Mouse (Mus musculus): ENCODE data around the gene Kcns3. TPM values are rescaled to one million over a fixed set of nuclear protein-coding genes. Genes with fewer than 3 reads are reported as not detected.
A peak's percentile ranks its signal among the peaks of the same experiment; 100 is the strongest.

Gene Kcns3
- polyA plus RNA-seq, 1 experiment from 2014 or later = 6.1 TPM

DNA sequence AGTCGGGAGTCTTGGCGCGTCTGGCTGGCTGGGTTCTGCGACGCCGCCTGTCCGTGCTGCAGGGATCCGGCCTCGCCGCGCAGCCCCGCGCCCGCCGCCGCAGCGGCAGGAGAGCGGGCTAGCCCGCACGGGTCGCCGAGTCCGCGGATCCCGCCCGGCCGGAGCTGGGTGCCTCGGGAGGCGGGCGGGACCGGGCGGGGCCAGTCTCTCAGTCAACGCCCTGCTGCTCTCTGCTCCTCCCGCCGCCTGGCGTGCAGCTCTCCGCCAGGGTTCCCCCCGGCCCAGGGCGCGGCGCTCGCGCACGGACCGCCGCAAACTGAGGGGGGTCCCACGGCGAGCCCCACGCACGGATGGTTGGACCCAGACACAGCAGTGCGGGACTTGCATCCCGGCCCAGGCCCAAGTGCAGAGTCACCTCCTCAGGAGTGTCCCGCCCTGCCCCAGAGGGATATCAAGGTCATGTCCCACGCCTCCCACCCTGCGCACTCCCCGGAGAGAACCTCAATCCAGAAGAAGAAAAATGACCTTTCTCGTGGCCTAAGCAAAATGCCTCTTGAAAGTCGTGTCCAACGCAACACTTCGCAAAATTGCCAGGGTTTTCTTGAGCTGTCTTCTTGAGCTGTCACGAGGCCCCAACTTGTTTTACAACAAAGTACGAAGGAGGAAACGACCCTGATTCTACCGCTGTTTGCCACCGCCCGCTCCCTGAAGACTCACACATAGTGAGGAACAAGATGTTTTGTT, 492 bp downstream of the Kcns3 start:
- WGBS = 2% methylated on average over 33 of the region's 66 CpGs
- H3K27ac ChIP-seq (replicated peaks) = peak overlapping the region; percentile 78
- peak; percentile 46; the same call in 1 of the 2 replicates for TF ChIP-seq CTCF (IDR thresholded peaks at IDR 0.05; ENCODE audit: low read depth)
- TF ChIP-seq EP300 (optimal IDR thresholded peaks at IDR 0.05) = no peak

DNA sequence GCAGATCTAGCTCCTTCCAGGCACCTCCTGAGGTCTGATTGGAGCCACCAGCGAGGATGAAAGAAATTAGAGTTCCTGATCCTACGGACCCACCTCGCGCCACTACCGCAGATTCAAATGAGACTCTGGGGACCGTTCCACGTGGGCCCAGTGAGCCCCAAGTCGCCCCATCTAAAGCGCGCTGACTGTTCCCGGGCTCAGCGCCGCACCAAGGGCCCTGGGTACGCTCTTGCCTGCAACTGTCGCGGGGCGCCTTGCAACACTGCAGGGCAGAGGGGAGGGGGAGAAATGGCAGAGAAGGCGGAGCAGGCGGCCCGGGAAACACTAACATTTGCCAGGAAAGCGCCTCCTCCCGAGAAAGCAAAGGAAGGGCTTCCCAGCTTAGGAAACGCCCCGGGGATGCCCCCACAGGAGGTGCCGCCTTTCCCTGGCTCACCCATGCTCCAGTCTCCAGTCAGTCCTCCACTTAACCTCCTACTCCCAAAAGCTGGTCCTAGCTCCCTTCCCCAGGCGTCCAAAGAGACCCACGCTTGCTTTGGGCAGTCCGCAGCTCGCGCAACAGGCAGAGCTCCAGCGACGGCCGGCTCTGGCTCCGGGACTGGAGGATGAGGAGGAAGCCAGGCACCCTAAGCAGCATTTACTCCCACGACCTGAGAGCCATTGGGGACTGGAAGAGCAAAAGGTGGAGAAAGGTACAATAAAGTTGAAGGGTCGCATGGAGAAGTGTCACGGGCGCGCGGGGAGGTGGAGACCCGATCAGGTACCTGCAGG, 1.2 kb downstream of the Kcns3 start:
- H3K9ac ChIP-seq (ENCODE audit: low read length) = peak overlapping the region; percentile 61
- H3K27me3 ChIP-seq (ENCODE audit: control insufficient read depth, insufficient read depth, low read length) = no peaks in the 10 kb centered on the region
- peak; percentile 78 for ATAC-seq (ENCODE audit: low FRiP score, low TSS enrichment)
- H3K27ac ChIP-seq (replicated peaks) = peak overlapping the region; percentile 78
- peak; percentile 61 for DNase-seq (ENCODE audit: low spot score)
- no peaks in the 10 kb centered on the region for H3K36me3 ChIP-seq (ENCODE audit: control insufficient read depth, insufficient read depth, low read length)
- H3K4me3 ChIP-seq (ENCODE audit: low read depth, low read length) = peak overlapping the region; percentile 63
- peak overlapping the region; percentile 87 for H3K4me2 ChIP-seq (replicated peaks; ENCODE audit: low read depth)
- no peak for TF ChIP-seq EP300 (optimal IDR thresholded peaks at IDR 0.05)
- peak; percentile 17; the same call in 1 of the 2 replicates for TF ChIP-seq CTCF (IDR thresholded peaks at IDR 0.05; ENCODE audit: low read depth)
- H3K4me1 ChIP-seq (replicated peaks; ENCODE audit: control insufficient read depth, insufficient read depth) = no peaks in the 10 kb centered on the region
- no peaks in the 10 kb centered on the region for H3K9me3 ChIP-seq (ENCODE audit: control insufficient read depth, low read length)
- WGBS = under 1% methylated on average over 36 of the region's 41 CpGs

More for the DNA sequence above, 492 bp downstream of the Kcns3 start:
- ATAC-seq (ENCODE audit: low FRiP score, low TSS enrichment) (peak; percentile 84), DNase-seq (ENCODE audit: low spot score) (peak; percentile 62)
- peak overlapping the region; percentile 63 for H3K4me3 ChIP-seq (ENCODE audit: low read depth, low read length)
- no peaks in the 10 kb centered on the region for H3K36me3 ChIP-seq (ENCODE audit: control insufficient read depth, insufficient read depth, low read length)
- H3K27me3 ChIP-seq (ENCODE audit: control insufficient read depth, insufficient read depth, low read length) = no peaks in the 10 kb centered on the region
- peak overlapping the region; percentile 87 for H3K4me2 ChIP-seq (replicated peaks; ENCODE audit: low read depth)
- H3K4me1 ChIP-seq (replicated peaks; ENCODE audit: control insufficient read depth, insufficient read depth) = no peaks in the 10 kb centered on the region
- H3K9me3 ChIP-seq (ENCODE audit: control insufficient read depth, low read length) = no peaks in the 10 kb centered on the region
- peak overlapping the region; percentile 61 for H3K9ac ChIP-seq (ENCODE audit: low read length)

- Histone ChIP-seq H3K4me1 (replicated peaks; ENCODE audit: control insufficient read depth, insufficient read depth) (no peaks in the 10 kb centered on the region), H3K9me3 (ENCODE audit: control insufficient read depth, low read length) (no peaks in the 10 kb centered on the region), H3K4me2 (replicated peaks; ENCODE audit: low read depth) (peak overlapping the region; percentile 87), H3K36me3 (ENCODE audit: control insufficient read depth, insufficient read depth, low read length) (no peaks in the 10 kb centered on the region), H3K4me3 (ENCODE audit: low read depth, low read length) (peak overlapping the region; percentile 63), H3K27me3 (ENCODE audit: control insufficient read depth, insufficient read depth, low read length) (no peaks in the 10 kb centered on the region), H3K27ac (replicated peaks) (peak overlapping the region; percentile 78; the same call in 1 of the 2 replicates), H3K9ac (ENCODE audit: low read length) (peak overlapping the region; percentile 61)
- WGBS = under 1% methylated on average over 14 of the region's 14 CpGs
- ATAC-seq (ENCODE audit: low FRiP score, low TSS enrichment) = 0 out of 2 replicates have a peak, but pooled peaks have one; percentile 24
- TF ChIP-seq EP300 (optimal IDR thresholded peaks at IDR 0.05) (no peak), CTCF (IDR thresholded peaks at IDR 0.05; ENCODE audit: low read depth) (peak; percentile 56)
- no peak for DNase-seq (ENCODE audit: low spot score)
Measured at GRCm38 (mm10) chr12:11149121-11149420, 1.8 kb downstream of the Kcns3 start.

GRCm38 (mm10) chr12:11144894-11145293, 6.0 kb downstream of the Kcns3 start:
- Histone ChIP-seq H3K27ac (replicated peaks) (no peak overlapping the region), H3K36me3 (ENCODE audit: control insufficient read depth, insufficient read depth, low read length) (no peaks in the 10 kb centered on the region), H3K9ac (ENCODE audit: low read length) (no peak overlapping the region), H3K9me3 (ENCODE audit: control insufficient read depth, low read length) (no peaks in the 10 kb centered on the region), H3K4me2 (replicated peaks; ENCODE audit: low read depth) (no peak overlapping the region), H3K27me3 (ENCODE audit: control insufficient read depth, insufficient read depth, low read length) (no peaks in the 10 kb centered on the region), H3K4me3 (ENCODE audit: low read depth, low read length) (no peak overlapping the region), H3K4me1 (replicated peaks; ENCODE audit: control insufficient read depth, insufficient read depth) (no peaks in the 10 kb centered on the region)
- 49% methylated on average over 1 of the region's 1 CpGs for WGBS
- DNase-seq (ENCODE audit: low spot score) (no peak), ATAC-seq (ENCODE audit: low FRiP score, low TSS enrichment) (no peak)
- TF ChIP-seq CTCF (IDR thresholded peaks at IDR 0.05; ENCODE audit: low read depth) (no peak), EP300 (optimal IDR thresholded peaks at IDR 0.05) (no peak)

- no peak overlapping the region for H3K4me3 ChIP-seq (ENCODE audit: low read depth, low read length)
- no peaks in the 10 kb centered on the region for H3K27me3 ChIP-seq (ENCODE audit: control insufficient read depth, insufficient read depth, low read length)
- H3K4me1 ChIP-seq (replicated peaks; ENCODE audit: control insufficient read depth, insufficient read depth) = no peaks in the 10 kb centered on the region
- TF ChIP-seq EP300 (optimal IDR thresholded peaks at IDR 0.05) (no peak), CTCF (IDR thresholded peaks at IDR 0.05; ENCODE audit: low read depth) (no peak)
- no peaks in the 10 kb centered on the region for H3K36me3 ChIP-seq (ENCODE audit: control insufficient read depth, insufficient read depth, low read length)
- DNase-seq (ENCODE audit: low spot score) (no peak), ATAC-seq (ENCODE audit: low FRiP score, low TSS enrichment) (no peak)
- no peak overlapping the region for H3K9ac ChIP-seq (ENCODE audit: low read length)
- H3K9me3 ChIP-seq (ENCODE audit: control insufficient read depth, low read length) = no peaks in the 10 kb centered on the region
- no peak overlapping the region for H3K27ac ChIP-seq (replicated peaks)
- no peak overlapping the region for H3K4me2 ChIP-seq (replicated peaks; ENCODE audit: low read depth)
Measured at GRCm38 (mm10) chr12:11132418-11132817, 18.4 kb downstream of the Kcns3 start.

GRCm38 (mm10) chr12:11129188-11129587, 21.7 kb downstream of the Kcns3 start:
- ATAC-seq (ENCODE audit: low FRiP score, low TSS enrichment) = no peak
- DNase-seq (ENCODE audit: low spot score) = no peak
- Histone ChIP-seq H3K4me3 (ENCODE audit: low read depth, low read length) (no peak overlapping the region), H3K9me3 (ENCODE audit: control insufficient read depth, low read length) (no peaks in the 10 kb centered on the region), H3K4me1 (replicated peaks; ENCODE audit: control insufficient read depth, insufficient read depth) (no peaks in the 10 kb centered on the region), H3K27me3 (ENCODE audit: control insufficient read depth, insufficient read depth, low read length) (no peaks in the 10 kb centered on the region), H3K4me2 (replicated peaks; ENCODE audit: low read depth) (no peak overlapping the region), H3K9ac (ENCODE audit: low read length) (no peak overlapping the region), H3K36me3 (ENCODE audit: control insufficient read depth, insufficient read depth, low read length) (no peaks in the 10 kb centered on the region), H3K27ac (replicated peaks) (no peak overlapping the region)
- WGBS = 64% methylated on average over 3 of the region's 3 CpGs
- TF ChIP-seq EP300 (optimal IDR thresholded peaks at IDR 0.05) (no peak), CTCF (IDR thresholded peaks at IDR 0.05; ENCODE audit: low read depth) (no peak)
